Mouse (Mus musculus) heart, postnatal 14 days (tissue): ENCODE measurements around the gene Mrpl2. TPM values are rescaled to one million over a fixed set of nuclear protein-coding genes. Genes with fewer than 3 reads are reported as not detected.

ENCODE experiments used
- DNase-seq, 2 experiments: peaks; one replicate each; pipeline ENCODE4 v3.0.0; 2021 to 2022
- intact Hi-C: fragments of 180-260 bp; cut with DNase I; formaldehyde crosslinking; loops from one replicate; pipeline ENCODE4 v1.15.1; 2025
- total RNA-seq, 2 experiments: library from RNA; stranded (reverse); gene quantifications; 2 replicates each; pipeline ENCODE4 v1.2.3; 2021

Mrpl2 gene
- total RNA-seq, 2 experiments from 2014 or later: 106 to 121 TPM

GRCm38 (mm10) chr17:46651755-46652547, 5.9 kb downstream of the Mrpl2 start:
- intact Hi-C loops: loop anchor here (5.0 kb wide), 1 partner anchor 60 kb away; the partner anchor contains the start of gene Pex6
- no peak for DNase-seq

- DNase-seq: no peak
- intact Hi-C loops: no loop called here
Measured at GRCm38 (mm10) chr17:46656054-46656453, 10.0 kb downstream of the Mrpl2 start.

GRCm38 (mm10) chr17:46661351-46661750, 15.3 kb downstream of the Mrpl2 start:
- no peak for DNase-seq
- intact Hi-C loops: no loop called here

- intact Hi-C loops: no loop called here
- no peak for DNase-seq
Measured at GRCm38 (mm10) chr17:46661981-46662380, 16.0 kb downstream of the Mrpl2 start.

- DNase-seq: peak in 1 of 2 experiments; percentile 50
- intact Hi-C loops: no loop called here
Measured at GRCm38 (mm10) chr17:46662730-46663129, 16.7 kb downstream of the Mrpl2 start.

- intact Hi-C loops: no loop called here
- peak; percentile 27 to 35 for DNase-seq
Measured at GRCm38 (mm10) chr17:46667712-46668111, 21.7 kb downstream of the Mrpl2 start.

- intact Hi-C loops: no loop called here
Measured at GRCm38 (mm10) chr17:46669911-46670310, 23.9 kb downstream of the Mrpl2 start.

GRCm38 (mm10) chr17:46673850-46674529, 28.0 kb downstream of the Mrpl2 start, which contains the start of gene Rrp36:
Gene Rrp36, minus strand, starts transcription at chr17:46674352.
- DNase-seq: peak; percentile 89 to 95
- intact Hi-C loops: no loop called here

More at GRCm38 (mm10) chr17:46669911-46670310, 23.9 kb downstream of the Mrpl2 start:
- DNase-seq: no peak

- intact Hi-C loops: no loop called here
- DNase-seq: no peak
Measured at GRCm38 (mm10) chr17:46674530-46675283, 28.7 kb downstream of the Mrpl2 start.

GRCm38 (mm10) chr17:46678416-46678815, 32.4 kb downstream of the Mrpl2 start, which contains the start of gene Mea1:
Gene Mea1, plus strand, starts transcription at chr17:46678793.
- peak; percentile 37 to 40 for DNase-seq
- intact Hi-C loops: no loop called here

- intact Hi-C loops: no loop called here
- DNase-seq: no peak
Measured at GRCm38 (mm10) chr17:46678911-46679310, 32.9 kb downstream of the Mrpl2 start.

- DNase-seq: peak; percentile 59 to 62
- intact Hi-C loops: loop anchor here (2.0 kb wide), 1 partner anchor 31 kb away; no protein-coding TSS in a partner anchor
Measured at GRCm38 (mm10) chr17:46679843-46680759, 34.1 kb downstream of the Mrpl2 start.

GRCm38 (mm10) chr17:46680760-46681373, 34.8 kb downstream of the Mrpl2 start, which contains the start of gene Klhdc3:
Gene Klhdc3, minus strand, starts transcription at chr17:46680914.
- intact Hi-C loops: loop anchor here (1.0 to 2.0 kb wide), 2 partner anchors 21 to 32 kb away; no protein-coding TSS in a partner anchor

GRCm38 (mm10) chr17:46681466-46682118, 35.6 kb downstream of the Mrpl2 start:
- no peak for DNase-seq
- intact Hi-C loops: loop anchor here (1.0 to 2.0 kb wide), 2 partner anchors 21 to 33 kb away; no protein-coding TSS in a partner anchor

More at GRCm38 (mm10) chr17:46680760-46681373, 34.8 kb downstream of the Mrpl2 start, which contains the start of gene Klhdc3:
- peak; percentile 97 for DNase-seq

GRCm38 (mm10) chr17:46682654-46683389, 36.8 kb downstream of the Mrpl2 start:
- no peak for DNase-seq
- intact Hi-C loops: no loop called here

GRCm38 (mm10) chr17:46685913-46686312, 39.9 kb downstream of the Mrpl2 start:
- intact Hi-C loops: no loop called here
- no peak for DNase-seq

- no peak for DNase-seq
Measured at GRCm38 (mm10) chr17:46690665-46691064, 44.6 kb downstream of the Mrpl2 start.

GRCm38 (mm10) chr17:46691390-46691789, 45.4 kb downstream of the Mrpl2 start:
- intact Hi-C loops: no loop called here
- no peak for DNase-seq

More at GRCm38 (mm10) chr17:46690665-46691064, 44.6 kb downstream of the Mrpl2 start:
- intact Hi-C loops: no loop called here
